Mouse (Mus musculus) intestine, embryonic 15.5 days (tissue): ENCODE results near the gene Pik3r4. TPM values are rescaled to one million over a fixed set of nuclear protein-coding genes. Genes with fewer than 3 reads are reported as not detected.

Experiments used
- ATAC-seq: fragments of 200-750 bp; cut with Nextera tagmentation; 2 replicates; pipeline ENCODE4 v1.8.0; 2017; ENCODE audit warnings: moderate TSS enrichment, moderate library complexity
- H3K27ac ChIP-seq: fragments of 300-500 bp; sonication (generic); 2 replicates; pipeline ENCODE4 v1.5.1; 2015; ENCODE audit warnings: mild to moderate bottlenecking, inconsistent platforms
- H3K27me3 ChIP-seq: fragments of 300-500 bp; sonication (generic); replicated peaks from 2 replicates; pipeline ENCODE4 v1.6.1; 2015; ENCODE audit warnings: inconsistent platforms
- H3K36me3 ChIP-seq: fragments of 300-500 bp; sonication (generic); 2 replicates; pipeline ENCODE4 v1.6.1; 2015; ENCODE audit warnings: inconsistent platforms
- H3K4me1 ChIP-seq: fragments of 300-500 bp; sonication (generic); replicated peaks from 2 replicates; pipeline ENCODE4 v1.6.1; 2015; ENCODE audit warnings: inconsistent platforms
- H3K4me2 ChIP-seq: fragments of 300-500 bp; sonication (generic); replicated peaks from 2 replicates; pipeline ENCODE4 v1.6.1; 2015; ENCODE audit warnings: mild to moderate bottlenecking, inconsistent platforms
- H3K4me3 ChIP-seq: fragments of 300-500 bp; sonication (generic); replicated peaks from 2 replicates; pipeline ENCODE4 v1.5.1; 2015; ENCODE audit warnings: inconsistent platforms
- H3K9ac ChIP-seq: fragments of 300-500 bp; sonication (generic); 2 replicates; pipeline ENCODE4 v1.6.1; 2015; ENCODE audit warnings: inconsistent platforms
- H3K9me3 ChIP-seq: fragments of 300-500 bp; sonication (generic); 2 replicates; pipeline ENCODE4 v1.6.1; 2016; ENCODE audit warnings: inconsistent platforms
- WGBS: fragments of 180-500 bp; shearing (Covaris S2); methylation state at CpG from one replicate; pipeline ENCODE4 v1.1.7; 2015; 5-methylcytosine and 5-hydroxymethylcytosine counted together
- polyA plus RNA-seq: library from polyadenylated mRNA; unstranded; fragments of >200 nt; fragmentation: Nextera tagmentation; extraction: Ambion mirVana; gene quantifications from 2 replicates; pipeline ENCODE4 v1.2.1, GENCODE M21; 2015

Gene Pik3r4
- polyA plus RNA-seq, 1 experiment from 2014 or later: 16.4 TPM

DNA sequence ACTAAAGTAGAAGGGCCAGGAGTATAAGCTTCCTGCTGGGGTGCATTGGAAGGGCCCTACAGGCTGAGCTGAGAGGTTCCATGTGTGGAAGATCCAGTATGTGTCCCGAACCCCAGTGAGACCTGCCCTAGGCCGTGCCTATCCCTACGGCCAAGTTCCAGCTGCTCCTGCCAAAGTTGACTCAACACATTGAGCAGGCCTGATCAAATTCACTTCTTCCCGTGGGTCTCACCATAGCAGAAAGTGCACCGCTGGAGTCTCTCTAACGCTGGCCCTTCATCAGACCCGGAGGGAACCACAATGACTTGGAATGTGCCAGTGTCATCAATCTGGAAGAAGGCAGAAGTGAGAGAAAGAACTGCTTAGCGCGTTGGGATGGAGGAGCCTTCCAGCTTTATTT is 59.2 kb downstream of the Pik3r4 start:
- H3K9me3 ChIP-seq: no peaks in the 10 kb centered on the region
- H3K4me2 ChIP-seq: no peak overlapping the region
- H3K4me1 ChIP-seq: 0 out of 2 replicates have a peak, but pooled peaks cover 12% of the 10 kb centered on the region
- no peaks in the 10 kb centered on the region for H3K36me3 ChIP-seq
- 76% methylated on average over 9 of the region's 9 CpGs for WGBS
- no peak overlapping the region for H3K4me3 ChIP-seq
- H3K27ac ChIP-seq: no peak overlapping the region
- ATAC-seq: no peak
- H3K27me3 ChIP-seq: no peaks in the 10 kb centered on the region; the same call in 1 of the 2 replicates
- H3K9ac ChIP-seq: no peak overlapping the region

GRCm38 (mm10) chr9:105704226-105704932 is 61.6 kb downstream of the Pik3r4 start:
- H3K4me2 ChIP-seq: no peak overlapping the region
- H3K9ac ChIP-seq: no peak overlapping the region
- no peak for ATAC-seq
- H3K27me3 ChIP-seq: no peaks in the 10 kb centered on the region; the same call in 1 of the 2 replicates
- no peaks in the 10 kb centered on the region for H3K9me3 ChIP-seq
- no peaks in the 10 kb centered on the region for H3K36me3 ChIP-seq
- H3K27ac ChIP-seq: no peak overlapping the region
- H3K4me3 ChIP-seq: no peak overlapping the region
- H3K4me1 ChIP-seq: no peaks in the 10 kb centered on the region
- WGBS: 88% methylated on average over 16 of the region's 16 CpGs

DNA sequence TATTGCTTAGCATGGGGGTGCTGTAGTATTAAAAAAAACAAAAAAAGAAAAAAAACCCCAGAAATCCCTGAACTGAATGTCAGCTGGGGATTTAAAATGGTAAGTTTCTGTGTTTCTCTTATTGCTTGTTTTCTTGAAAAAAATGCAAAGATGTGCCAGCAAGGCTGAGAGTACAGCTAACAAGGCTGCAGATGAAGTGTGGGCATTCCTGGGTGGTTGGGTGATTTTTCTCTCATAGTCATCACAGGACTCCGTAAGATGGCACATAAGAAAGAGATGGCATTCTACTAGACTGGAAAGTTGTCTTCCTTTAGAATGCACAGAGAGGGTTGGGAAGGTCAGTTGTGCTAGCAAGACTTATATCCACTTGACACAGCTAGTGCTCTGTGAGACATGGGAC is 62.2 kb downstream of the Pik3r4 start:
- 94% methylated on average over 1 of the region's 1 CpGs for WGBS
- no peak for ATAC-seq
- Histone ChIP-seq H3K4me2 (no peak overlapping the region), H3K9me3 (no peaks in the 10 kb centered on the region), H3K4me1 (no peaks in the 10 kb centered on the region), H3K36me3 (no peaks in the 10 kb centered on the region), H3K9ac (no peak overlapping the region), H3K4me3 (no peak overlapping the region), H3K27ac (no peak overlapping the region), H3K27me3 (no peaks in the 10 kb centered on the region; the same call in 1 of the 2 replicates)

DNA sequence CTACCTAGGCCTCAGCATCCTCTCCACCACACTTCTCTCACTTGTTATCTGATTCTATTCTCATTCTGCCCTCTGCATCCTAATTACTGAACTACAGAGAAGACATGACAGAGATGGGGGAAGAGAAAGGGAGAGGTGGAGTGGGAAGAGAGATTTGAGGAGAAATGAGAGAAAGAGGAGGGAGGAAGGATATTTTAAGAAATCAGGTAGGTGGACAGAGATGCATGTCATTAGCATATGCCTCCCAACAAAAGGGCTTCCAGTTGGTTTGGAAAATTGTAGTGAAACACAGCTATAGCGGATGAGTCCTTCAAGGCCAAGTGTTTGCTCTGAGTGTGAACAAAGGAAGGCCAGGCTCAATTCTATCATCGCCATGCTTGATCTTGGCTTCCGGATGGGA is 69.3 kb downstream of the Pik3r4 start:
- H3K9ac ChIP-seq: no peak overlapping the region
- no peaks in the 10 kb centered on the region for H3K36me3 ChIP-seq
- no peak overlapping the region for H3K4me3 ChIP-seq
- WGBS: 99% methylated on average over 3 of the region's 3 CpGs
- H3K4me2 ChIP-seq: no peak overlapping the region
- no peaks in the 10 kb centered on the region for H3K9me3 ChIP-seq
- no peak for ATAC-seq
- H3K27ac ChIP-seq: no peak overlapping the region
- no peaks in the 10 kb centered on the region for H3K27me3 ChIP-seq
- no peaks in the 10 kb centered on the region for H3K4me1 ChIP-seq

- no peak for ATAC-seq
- no peaks in the 10 kb centered on the region for H3K36me3 ChIP-seq
- no peak overlapping the region for H3K4me2 ChIP-seq
- H3K4me3 ChIP-seq: no peak overlapping the region
- H3K9ac ChIP-seq: no peak overlapping the region
- 77% methylated on average over 7 of the region's 7 CpGs for WGBS
- no peaks in the 10 kb centered on the region for H3K27me3 ChIP-seq
- H3K9me3 ChIP-seq: no peaks in the 10 kb centered on the region
- no peak overlapping the region for H3K27ac ChIP-seq
- H3K4me1 ChIP-seq: no peaks in the 10 kb centered on the region
These were observed 76.6 kb downstream of the Pik3r4 start for GRCm38 (mm10) chr9:105719367-105719766.

GRCm38 (mm10) chr9:105719851-105720395 is 77.1 kb downstream of the Pik3r4 start:
- Histone ChIP-seq H3K27ac (no peak overlapping the region), H3K27me3 (no peaks in the 10 kb centered on the region), H3K4me2 (no peak overlapping the region), H3K36me3 (no peaks in the 10 kb centered on the region), H3K4me3 (no peak overlapping the region), H3K9me3 (no peaks in the 10 kb centered on the region), H3K4me1 (no peaks in the 10 kb centered on the region), H3K9ac (no peak overlapping the region)
- WGBS: 51% methylated on average over 5 of the region's 5 CpGs
- no peak for ATAC-seq

- Histone ChIP-seq H3K9ac (no peak overlapping the region), H3K4me1 (no peaks in the 10 kb centered on the region), H3K9me3 (no peaks in the 10 kb centered on the region), H3K27ac (no peak overlapping the region), H3K4me3 (no peak overlapping the region), H3K27me3 (no peaks in the 10 kb centered on the region), H3K4me2 (no peak overlapping the region), H3K36me3 (no peaks in the 10 kb centered on the region)
- 78% methylated on average over 4 of the region's 4 CpGs for WGBS
- no peak for ATAC-seq
These were observed 77.7 kb downstream of the Pik3r4 start for GRCm38 (mm10) chr9:105720430-105720829.

- H3K4me3 ChIP-seq: no peak overlapping the region
- no peak overlapping the region for H3K9ac ChIP-seq
- no peaks in the 10 kb centered on the region for H3K36me3 ChIP-seq
- no peak overlapping the region for H3K27ac ChIP-seq
- no peaks in the 10 kb centered on the region for H3K27me3 ChIP-seq
- no peak overlapping the region for H3K4me2 ChIP-seq
- no peaks in the 10 kb centered on the region for H3K9me3 ChIP-seq
- ATAC-seq: no peak
- H3K4me1 ChIP-seq: no peaks in the 10 kb centered on the region
- 60% methylated on average over 7 of the region's 7 CpGs for WGBS
These were observed 89.2 kb downstream of the Pik3r4 start for GRCm38 (mm10) chr9:105731976-105732375.

DNA sequence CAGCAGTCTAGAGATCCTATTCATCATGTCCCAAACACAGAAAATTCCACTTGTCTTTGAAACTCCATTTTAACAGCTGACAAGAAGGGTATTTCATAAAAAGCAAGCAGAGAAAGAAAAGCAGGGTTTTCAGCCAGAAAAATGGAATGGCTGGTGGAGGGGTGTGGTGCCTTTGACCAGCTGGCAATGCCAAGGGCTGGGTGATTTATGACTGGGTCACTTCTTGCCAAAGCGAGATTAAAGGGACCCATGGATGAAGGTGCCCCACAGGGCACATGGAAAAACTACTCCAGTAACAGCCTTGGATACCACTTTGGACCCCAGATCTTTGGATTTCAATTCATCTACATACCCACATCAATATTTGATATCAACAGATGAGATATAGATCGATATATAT is 91.9 kb downstream of the Pik3r4 start:
- 72% methylated on average over 2 of the region's 2 CpGs for WGBS

DNA sequence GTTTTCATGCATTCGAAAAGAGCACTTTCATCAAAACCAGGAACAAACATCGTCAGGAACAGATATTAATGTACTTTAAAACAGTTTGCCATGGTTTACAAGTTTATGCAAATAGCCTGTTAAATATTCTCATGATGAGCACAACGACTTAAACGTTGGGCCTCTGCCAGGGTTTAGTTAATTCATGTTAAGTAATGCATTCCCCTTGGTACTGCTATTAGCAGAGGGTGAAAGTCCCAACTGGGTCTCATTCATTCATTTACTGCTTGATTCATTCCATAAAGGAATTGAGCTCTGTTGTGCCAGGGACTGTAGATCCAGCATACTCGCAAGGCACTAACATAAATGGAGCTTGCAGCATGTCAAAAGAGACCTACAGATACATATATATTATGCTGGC is 92.4 kb downstream of the Pik3r4 start:
- H3K27me3 ChIP-seq: no peaks in the 10 kb centered on the region
- H3K4me2 ChIP-seq: no peak overlapping the region
- no peak overlapping the region for H3K9ac ChIP-seq
- WGBS: 80% methylated on average over 5 of the region's 5 CpGs
- no peaks in the 10 kb centered on the region for H3K4me1 ChIP-seq
- no peak for ATAC-seq
- no peak overlapping the region for H3K27ac ChIP-seq
- no peaks in the 10 kb centered on the region for H3K36me3 ChIP-seq
- no peak overlapping the region for H3K4me3 ChIP-seq
- no peaks in the 10 kb centered on the region for H3K9me3 ChIP-seq

More for the DNA sequence above, 91.9 kb downstream of the Pik3r4 start:
- no peak overlapping the region for H3K4me2 ChIP-seq
- no peak overlapping the region for H3K27ac ChIP-seq
- no peaks in the 10 kb centered on the region for H3K9me3 ChIP-seq
- H3K27me3 ChIP-seq: no peaks in the 10 kb centered on the region
- no peak for ATAC-seq
- H3K9ac ChIP-seq: no peak overlapping the region
- H3K4me3 ChIP-seq: no peak overlapping the region
- no peaks in the 10 kb centered on the region for H3K4me1 ChIP-seq
- H3K36me3 ChIP-seq: no peaks in the 10 kb centered on the region

Other genes starting within 250 kb of the Pik3r4 start
- gene Aste1, start 247.6 kb upstream of the Pik3r4 start, polyA plus RNA-seq: 12.4 and 15.4 TPM in 2 replicates
- 0.18 and 0.20 TPM in 2 replicates for gene Nek11, start 247.5 kb upstream of the Pik3r4 start, polyA plus RNA-seq
- gene Atp2c1, start 115.7 kb upstream of the Pik3r4 start, polyA plus RNA-seq: 47.0 and 57.0 TPM in 2 replicates
- 1.2 and 1.3 TPM in 2 replicates for gene Col6a6, start 185.2 kb downstream of the Pik3r4 start, polyA plus RNA-seq